Mouse (Mus musculus): Measurements from ENCODE around the gene Pabpn1.

Pabpn1 gene

DNA sequence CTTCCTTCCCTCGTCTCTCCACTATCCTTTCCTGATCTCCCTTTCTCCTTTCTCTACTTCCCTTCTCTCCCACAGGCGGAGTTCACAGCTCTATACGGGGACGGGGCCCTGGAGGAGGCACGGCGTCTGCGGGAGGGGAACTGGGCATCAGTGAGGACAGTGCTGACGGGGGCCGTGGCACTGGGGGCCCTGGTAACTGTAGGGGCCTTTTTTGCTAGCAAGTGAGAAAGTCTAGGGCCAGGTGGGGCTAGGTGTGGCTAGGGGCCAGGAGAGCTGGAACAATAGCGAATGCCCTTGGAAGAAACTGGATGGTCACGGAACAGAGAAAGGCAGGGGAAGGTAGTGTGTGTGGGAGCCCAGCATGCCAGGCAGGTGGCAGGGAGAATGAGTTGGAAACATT, 7.0 kb upstream of the Pabpn1 start:
- DNase-seq (ENCODE audit: low read depth, low spot score) = no peak

DNA sequence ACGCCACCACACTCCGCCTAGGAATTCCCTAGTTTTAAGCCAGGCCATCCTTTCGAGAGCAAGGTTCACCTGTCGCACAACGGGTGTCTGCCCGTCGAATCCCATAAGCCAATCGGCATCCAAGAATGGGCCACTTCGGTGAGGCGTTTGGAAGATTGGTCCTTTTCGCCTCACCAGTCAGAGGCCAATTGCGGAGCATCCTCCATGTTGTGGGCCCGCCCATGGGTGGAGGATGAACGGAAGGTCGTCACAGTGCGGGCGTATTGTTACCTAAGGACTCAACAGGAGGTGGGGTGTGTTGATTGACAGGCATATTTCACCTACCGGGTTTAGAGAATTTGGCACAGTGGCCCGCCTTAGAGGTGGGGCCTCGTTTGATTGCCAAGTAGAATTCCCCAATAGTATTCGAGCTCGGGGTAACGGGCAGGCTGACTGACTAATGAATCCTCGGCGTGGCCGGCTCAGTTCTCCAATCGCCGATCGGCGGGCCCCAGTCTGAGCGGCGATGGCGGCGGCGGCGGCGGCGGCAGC, 1.4 kb downstream of the Pabpn1 start:
- peak; percentile 100 for DNase-seq (ENCODE audit: low read depth, low spot score)

DNA sequence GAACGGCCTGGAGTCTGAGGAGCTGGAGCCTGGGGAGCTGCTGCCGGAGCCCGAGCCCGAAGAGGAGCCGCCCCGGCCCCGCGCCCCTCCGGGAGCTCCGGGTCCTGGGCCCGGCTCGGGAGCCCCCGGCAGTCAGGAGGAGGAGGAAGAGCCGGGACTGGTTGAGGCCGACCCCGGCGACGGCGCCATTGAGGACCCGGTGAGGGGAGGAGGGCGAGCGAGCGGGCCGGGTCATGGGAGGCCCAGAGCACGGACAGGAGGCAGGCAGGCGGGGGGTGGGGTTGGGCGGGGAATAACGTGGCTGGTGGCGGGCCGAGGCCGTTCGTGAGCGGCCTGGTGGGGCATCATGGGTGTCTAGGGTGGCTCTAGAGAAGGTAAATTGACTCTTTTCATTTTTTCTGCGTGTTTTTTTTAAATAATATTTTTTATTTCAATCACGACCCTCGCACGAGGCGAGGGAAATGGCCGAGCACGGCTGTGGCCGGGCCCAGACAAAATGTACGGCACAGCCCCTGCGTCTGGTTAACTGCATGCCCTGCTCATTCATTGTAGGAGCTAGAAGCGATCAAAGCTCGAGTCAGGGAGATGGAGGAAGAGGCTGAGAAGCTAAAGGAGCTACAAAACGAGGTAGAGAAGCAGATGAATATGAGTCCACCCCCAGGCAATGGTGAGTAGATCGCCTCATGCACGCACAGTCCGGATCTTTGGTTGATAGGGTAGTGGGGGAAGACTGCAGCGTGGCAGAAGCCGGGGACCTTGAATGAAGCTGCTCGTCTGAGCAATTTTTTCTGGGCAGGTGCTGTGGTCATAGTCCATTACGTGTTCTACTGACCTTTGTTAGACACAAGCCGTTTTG, 2.2 kb downstream of the Pabpn1 start:
- DNase-seq (ENCODE audit: low read depth, low spot score) = peak; percentile 25

DNA sequence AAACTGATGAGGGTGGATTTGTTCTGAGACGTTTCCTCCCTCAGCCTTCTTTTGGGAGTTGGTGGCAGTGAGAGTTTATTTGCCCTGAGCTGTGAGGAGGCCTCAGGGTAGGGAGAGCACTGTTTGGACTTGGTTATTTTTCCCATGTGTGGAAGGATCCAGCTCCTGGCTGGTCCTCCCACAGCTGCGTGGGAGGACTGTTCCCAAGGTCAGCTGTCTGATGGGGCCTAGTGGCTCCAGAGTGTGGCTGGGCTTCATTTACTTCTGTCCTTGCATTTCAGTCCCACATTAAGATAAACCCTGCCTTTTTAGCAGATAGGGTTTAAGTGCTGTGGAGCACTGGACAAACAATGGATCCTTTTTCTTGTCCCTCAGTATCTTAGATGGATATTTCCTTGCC, 5.1 kb downstream of the Pabpn1 start:
- no peak for DNase-seq (ENCODE audit: low read depth, low spot score)

DNA sequence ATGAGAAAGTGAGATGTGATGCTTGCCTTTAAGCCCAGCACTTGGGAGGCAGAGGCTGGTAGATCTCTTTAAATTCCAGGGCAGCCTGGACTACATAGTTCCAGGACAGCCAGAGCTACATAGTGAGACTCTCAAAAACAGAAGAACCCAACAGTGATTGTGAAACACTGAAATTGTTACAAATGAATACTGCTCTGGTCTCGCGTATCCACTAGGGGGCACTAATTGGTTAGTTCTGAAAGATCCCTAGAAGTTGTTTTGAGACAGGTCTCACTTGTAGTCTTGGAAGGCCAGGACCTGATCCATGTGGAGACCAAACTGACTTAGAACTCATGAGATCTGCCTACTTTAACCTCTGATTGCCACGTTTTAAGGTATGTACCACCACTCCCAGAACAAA, 8.1 kb downstream of the Pabpn1 start:
- DNase-seq (ENCODE audit: low read depth, low spot score) = peak; percentile 84

DNA sequence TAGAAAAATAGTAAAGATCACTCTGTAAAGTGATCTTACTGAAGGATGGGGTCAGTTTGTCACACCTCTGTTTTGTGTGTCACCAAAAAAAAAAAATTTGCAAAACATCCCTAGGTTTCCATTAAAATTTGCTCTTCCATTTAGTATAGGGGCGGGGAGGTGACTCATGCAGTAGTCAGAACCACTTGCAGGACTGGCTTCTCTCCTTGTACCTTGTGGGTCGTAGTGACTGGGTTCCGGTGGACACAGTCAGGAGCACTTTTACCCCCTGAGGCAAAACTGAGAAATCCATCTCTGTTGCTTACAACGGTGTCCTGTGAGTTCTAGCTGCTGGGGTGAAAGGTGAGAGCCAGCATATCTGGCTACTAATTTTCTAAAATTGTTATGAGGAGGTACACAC, 11.3 kb downstream of the Pabpn1 start:
- DNase-seq (ENCODE audit: low read depth, low spot score) = no peak

DNA sequence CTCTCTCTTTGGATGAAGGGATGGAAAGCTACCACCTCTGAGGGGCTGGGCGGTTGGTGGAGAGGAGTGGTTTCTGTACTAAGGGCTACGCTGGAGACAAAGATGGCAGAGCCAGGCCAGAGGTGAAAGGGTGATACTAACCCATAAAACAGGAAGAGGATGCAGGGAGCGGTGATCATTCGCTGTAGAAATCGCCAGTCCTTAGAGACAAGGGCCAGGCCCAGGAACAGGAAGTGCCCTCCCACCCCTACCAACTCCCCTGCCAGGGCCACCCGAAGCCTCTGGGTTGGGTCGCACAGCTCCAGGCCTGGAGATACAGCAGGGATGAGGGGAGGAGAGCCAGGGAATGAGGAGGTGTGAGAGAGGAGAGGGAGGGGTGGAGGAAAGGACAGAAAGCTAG, 16.4 kb downstream of the Pabpn1 start:
- no peak for DNase-seq (ENCODE audit: low read depth, low spot score)

DNA sequence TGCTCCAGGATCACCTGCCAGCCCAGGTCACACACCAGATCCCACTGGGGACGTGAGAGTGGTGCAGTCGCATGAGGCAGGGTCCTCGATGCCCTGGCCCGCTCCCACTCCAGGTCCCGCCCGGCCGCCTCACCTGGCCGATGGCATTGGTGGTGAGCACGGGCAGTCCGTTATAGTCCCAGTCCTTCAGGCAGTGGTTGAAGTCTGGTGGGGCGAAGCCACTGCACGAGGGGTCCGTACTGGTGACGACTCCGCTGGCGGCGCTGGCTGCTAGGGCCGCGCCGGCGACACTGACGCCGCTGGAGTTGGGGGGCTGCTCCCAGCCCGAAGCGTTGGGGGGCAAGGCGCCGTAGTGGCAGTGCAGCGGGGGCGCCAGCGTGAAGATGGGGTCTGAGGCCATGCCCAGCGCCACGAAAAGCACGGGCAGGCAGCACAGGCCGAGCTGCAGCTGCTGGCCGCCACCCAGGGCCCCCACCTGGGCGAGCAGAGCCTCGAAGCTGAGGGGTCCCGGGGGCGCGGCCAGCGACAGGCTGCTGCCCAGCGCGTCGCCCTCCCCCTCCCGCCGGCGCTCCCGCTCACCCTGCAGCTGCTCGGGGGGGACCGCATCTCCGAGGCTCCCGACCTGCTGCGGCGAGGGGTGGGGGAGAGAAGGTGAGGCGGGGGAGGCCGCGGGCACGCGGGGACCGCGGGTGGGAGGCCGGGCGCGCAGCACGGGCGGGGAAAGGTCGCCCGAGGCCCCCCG, 20.0 kb downstream of the Pabpn1 start:
- no peak for DNase-seq (ENCODE audit: low read depth, low spot score)

DNA sequence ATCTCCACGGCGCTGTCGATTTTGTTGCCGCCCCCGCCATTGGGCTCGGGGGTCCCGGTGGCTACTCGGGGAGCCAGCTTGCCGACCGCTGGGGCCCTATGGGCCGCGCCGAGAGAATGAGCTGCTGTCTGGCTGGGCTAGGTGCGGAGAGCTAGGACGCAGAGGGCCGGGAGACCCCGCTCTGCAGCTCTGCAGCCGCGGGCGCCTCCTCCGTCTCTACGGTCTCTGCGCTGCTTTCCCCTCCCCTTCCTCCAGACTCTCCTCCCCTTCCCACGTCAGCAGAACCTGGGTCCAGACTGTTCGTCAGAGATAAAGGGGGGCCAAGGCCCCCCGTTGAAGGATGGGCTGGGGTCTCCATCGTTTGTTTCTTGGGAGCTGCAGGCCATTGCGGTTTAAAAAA, 20.6 kb downstream of the Pabpn1 start, which contains the start of gene Slc22a17:
Slc22a17 (minus strand) TSS at position 247 of the 400 bp plus-strand sequence.
- peak; percentile 44 for DNase-seq (ENCODE audit: low read depth, low spot score)

DNA sequence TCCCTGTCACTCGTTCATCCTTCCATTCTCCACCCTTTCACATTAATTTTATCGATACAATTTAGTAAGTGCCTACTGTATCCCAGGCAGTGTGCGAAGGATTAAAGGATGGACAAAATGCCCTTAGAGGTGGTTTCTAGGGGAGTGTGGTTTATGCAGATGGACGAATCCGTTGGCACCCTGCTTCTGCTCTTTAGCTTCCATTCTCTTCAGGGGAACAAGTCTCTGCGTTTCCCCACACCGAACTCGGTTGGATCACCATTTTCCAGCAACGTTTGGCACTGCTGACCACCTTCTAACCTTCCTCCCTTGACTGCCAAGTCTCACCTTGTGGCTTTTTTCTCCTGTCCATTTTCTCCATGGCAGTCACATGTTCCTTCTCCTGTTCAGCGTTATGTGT, 21.0 kb downstream of the Pabpn1 start:
- DNase-seq (ENCODE audit: low read depth, low spot score) = no peak

DNA sequence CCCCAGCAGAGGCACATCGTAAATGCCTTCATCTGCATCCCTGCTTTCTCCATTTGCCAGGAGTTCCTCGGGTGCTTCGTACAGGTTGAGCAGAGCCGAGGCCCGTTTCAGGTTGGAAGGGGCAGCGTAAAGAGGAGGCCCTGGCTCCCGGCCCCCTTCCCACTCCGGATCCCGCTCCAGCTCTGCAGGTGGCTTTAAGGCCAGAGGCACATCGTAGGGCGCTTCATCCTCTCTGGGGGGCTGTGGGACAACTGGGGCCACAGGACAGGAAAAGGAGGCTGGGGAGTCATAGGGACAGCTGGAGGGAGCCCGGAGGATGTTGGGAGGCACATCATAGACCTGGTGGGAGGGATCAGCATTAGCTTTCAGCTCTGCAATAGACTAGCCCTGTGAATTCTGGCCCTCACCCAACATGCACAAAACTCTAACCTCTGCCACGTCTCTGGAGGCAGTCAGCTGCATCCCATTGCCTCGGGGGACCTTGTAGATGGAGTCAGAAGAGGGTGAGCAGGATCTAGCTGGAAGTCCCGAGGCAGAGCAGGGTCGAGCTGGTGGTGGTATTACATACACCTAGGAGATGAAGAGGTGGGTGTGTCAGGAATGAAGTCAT, 27.9 kb downstream of the Pabpn1 start:
- DNase-seq (ENCODE audit: low read depth, low spot score) = no peak

DNA sequence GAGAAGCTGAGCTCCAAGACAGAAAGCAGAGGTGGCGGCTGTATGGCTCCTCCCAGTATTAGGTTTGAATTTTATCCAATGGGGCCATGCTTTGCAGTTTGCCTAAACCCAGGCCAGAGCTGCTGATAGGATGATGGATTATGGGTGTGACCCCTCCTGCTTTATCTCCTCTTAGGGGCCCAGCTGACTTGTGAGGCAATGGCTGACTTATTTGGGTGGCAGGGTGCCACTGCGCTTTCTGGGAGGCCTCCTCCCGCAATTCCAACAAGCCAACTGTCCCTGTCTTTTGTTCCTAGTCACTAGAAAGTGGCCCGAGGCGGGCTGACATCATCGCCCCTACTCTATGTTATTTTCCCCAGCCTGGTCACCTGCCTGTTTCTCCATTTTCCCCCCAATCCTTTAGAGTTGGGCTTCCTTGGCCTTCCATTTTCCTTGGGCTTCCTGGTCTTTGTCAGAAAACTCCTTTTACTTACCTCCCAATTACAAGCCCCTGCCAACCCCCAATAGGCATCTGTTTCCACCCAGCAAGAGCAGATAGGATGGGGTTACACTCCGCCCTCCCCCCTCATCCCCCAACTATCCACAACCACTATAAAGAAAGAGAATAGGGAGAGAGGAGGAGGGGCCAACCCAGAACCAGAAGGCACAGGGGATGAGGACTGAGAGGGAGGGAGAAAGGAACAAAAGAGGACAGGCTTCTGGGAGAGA, 32.5 kb downstream of the Pabpn1 start:
- DNase-seq (ENCODE audit: low read depth, low spot score) = peak; percentile 42

DNA sequence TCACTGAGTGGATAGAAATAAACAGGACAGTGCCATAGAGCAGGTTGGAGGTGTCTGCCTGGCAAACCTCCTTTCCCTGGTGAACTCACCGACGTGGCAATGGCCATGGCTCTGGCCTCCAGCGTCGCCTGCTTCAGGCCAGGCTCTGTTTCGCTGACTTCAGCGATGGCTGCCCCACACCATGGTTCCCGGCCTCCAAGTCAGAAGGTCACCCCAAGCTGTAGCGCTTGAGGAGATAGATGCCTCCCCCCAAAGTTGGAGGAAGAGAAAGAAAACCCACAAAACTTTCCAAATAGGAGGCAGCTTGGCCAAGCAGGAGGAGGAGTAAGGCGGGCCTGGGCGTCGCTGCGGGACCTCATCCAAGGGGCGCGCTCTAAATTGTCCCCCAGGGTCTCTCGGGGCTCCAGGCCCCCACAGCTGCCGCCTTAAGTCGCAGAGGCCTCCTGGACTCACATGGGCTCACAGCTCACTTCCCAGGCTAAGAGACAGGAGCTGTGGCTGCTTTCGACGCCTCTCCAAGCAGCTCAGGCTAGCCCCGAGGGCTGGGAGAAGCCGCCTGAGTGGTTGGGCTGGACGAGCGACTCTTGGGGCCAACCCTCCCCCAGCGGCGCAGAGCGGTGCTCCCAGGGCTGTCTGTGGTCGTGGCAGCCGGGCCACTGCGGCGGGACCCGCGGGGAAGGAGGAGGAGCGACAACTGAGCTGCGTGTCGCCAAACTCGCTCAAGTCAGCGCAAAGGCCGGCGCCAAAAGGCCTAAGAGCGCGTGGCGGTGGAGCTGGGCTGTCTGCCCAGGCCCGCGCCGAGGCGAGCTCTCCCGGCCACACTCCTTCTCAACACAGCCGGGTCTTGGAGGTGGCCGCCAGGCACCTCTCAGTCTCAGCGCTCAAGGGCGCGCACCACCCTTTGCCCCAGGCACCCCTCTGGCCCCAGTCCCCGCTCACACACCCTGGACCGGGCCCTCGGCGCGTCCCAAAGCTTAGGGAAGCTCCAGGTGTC, 33.3 kb downstream of the Pabpn1 start, which contains the start of gene Efs:
Efs (minus strand) TSS at position 778 of the 994 bp plus-strand sequence.
- DNase-seq (ENCODE audit: low read depth, low spot score) = peak; percentile 48

DNA sequence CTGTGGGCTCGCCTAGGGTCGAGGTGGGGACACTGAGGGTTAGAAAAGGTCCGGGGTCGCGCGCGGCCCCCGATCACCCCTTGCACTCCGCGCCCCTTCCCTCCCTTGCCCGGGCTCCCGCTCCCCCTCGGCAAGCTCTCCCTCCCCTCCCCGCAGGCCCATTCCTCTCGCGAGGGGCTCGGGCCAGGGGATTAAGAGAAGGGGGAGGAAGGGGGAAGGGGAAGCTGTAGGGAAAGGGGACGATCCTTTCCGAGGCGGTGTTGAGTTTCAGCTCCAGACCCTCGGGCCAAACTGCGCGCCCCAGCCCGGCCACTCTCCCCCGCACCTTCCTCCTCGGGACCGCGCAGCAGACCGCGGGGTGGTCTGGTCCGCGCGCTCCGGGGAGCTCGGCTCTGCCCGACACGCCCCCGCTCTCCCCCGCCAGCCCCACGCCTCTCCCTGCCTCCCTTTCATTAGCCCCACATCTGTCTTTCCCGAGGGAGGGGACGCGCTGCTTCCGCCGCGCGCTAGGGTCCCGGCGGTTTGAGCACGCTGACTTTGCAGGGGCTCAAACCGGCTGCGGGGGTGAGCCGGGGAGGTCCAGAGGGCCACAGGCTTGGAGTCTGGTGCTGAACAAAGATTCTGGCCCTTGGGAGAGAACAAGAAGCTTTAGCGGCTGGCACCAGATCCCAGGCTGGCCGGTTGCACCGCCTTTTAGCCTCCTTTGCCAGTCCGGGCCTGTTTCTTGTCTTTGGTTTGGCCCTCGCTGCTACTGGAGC, 34.3 kb downstream of the Pabpn1 start:
- DNase-seq (ENCODE audit: low read depth, low spot score) = peak; percentile 75

DNA sequence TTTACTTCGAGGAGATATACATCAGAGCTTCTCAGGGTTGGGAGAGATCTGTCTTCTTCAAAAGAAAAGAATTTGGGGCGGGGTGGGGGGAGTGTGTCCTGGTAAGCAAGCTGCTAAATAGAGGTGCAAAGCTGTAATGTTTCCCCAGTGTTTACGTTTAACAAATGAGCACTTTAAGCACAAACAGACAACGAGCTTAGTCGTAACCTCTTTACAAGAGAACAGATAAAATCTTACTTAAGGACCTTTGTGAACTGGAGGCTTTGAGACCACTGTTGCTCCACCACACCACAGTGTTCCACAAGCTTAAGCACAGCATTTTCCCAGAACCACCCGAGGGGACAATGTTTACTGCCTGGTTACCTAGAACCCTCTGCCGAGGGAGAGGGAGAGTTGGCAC, 35.0 kb downstream of the Pabpn1 start:
- DNase-seq (ENCODE audit: low read depth, low spot score) = no peak

DNA sequence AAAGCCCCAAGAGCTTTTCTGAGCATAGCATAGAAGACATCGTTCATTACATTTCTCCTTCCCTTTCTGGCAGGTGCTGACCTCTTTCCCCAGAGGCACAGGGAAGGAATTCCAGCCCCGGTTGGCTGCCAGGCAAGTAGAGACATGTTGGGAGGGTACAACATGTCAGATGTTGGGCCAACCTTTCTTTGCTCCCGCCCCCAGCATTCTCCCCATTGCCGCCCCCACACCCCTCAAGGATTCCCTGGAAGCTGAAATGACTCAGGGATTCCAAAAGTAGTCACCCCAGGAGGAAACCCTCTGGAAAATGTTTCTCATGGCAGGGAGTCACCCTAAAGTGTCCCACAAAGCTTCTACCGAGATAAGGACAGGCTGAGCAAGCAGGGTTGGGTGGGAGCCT, 37.5 kb downstream of the Pabpn1 start:
- DNase-seq (ENCODE audit: low read depth, low spot score) = no peak

DNA sequence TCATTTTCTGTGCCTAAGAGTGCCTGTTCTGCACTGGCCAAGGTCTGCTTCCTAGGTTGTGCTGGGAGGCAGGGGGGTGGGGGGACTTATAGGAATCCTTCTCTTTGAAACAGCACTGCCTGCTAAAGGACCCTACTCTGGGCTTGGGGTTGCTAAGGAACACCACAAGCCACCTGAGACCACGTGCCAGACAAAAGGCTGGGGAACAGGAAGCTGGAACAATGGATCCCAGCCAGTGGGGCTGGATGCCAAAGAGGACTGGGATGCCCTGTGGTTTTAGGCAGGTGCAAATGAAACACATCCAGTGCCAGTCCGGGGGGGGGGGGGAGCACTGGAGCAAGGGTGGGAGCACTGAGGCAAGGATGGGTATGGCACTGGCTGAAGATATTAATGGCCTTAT, 38.1 kb downstream of the Pabpn1 start:
- DNase-seq (ENCODE audit: low read depth, low spot score) = peak; percentile 59

DNA sequence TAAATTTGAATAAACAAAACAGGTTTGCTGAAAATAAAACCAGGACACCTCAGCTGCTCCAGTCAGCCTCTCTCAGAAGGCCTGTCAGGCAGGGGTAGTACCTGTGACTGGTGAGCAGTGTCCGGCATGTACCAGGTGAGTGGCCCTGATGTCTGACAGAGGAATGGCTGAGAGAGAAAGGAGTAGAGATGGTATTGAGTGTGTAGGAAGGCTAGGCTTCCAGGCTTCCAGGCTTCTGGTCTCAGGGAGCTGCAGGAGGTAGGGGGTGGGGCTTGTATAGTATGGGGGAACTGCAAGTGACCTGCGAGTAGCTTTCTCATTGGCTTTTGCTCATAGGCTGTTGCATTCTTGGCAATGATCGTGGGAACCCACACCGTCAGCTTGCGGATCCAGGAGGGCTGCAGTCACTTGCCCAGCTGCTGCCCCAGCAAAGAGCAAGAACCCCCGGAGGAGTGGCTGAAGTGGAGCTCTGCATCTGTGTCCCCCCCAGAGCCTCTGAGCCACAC, 40.4 kb downstream of the Pabpn1 start, which contains the start of gene Il25:
Il25 (plus strand) TSS at position 51 of the 506 bp plus-strand sequence.
- DNase-seq (ENCODE audit: low read depth, low spot score) = peak; percentile 21

All from ES-CJ7 (cell line).